Mouse (Mus musculus) hindbrain, embryonic 15.5 days (tissue): Measurements from ENCODE around the gene Tssk6. TPM values are rescaled to one million over a fixed set of nuclear protein-coding genes. Genes with fewer than 3 reads are reported as not detected.
A peak's percentile ranks its signal among the peaks of the same experiment; 100 is the strongest.

Experiments
- ATAC-seq: fragments of 200-750 bp; cut with Nextera tagmentation; 2 replicates; pipeline ENCODE4 v1.8.0; 2017; ENCODE audit warnings: low read depth, moderate number of reproducible peaks, moderate TSS enrichment; ENCODE audit not compliant: low FRiP score
- H3K27ac ChIP-seq: fragments of 300-500 bp; sonication (generic); replicated peaks from 2 replicates; pipeline ENCODE4 v1.5.1; 2015; ENCODE audit warnings: mild to moderate bottlenecking, inconsistent platforms
- H3K27me3 ChIP-seq: fragments of 300-500 bp; sonication (generic); 2 replicates; pipeline ENCODE4 v1.6.1; 2015; ENCODE audit warnings: control low read depth, inconsistent platforms
- H3K36me3 ChIP-seq: fragments of 300-500 bp; sonication (generic); 2 replicates; pipeline ENCODE4 v1.6.1; 2015; ENCODE audit warnings: control low read depth, inconsistent platforms
- H3K4me1 ChIP-seq: fragments of 300-500 bp; sonication (generic); replicated peaks from 2 replicates; pipeline ENCODE4 v1.6.1; 2015; ENCODE audit warnings: control low read depth, inconsistent platforms
- H3K4me2 ChIP-seq: fragments of 300-500 bp; sonication (generic); 2 replicates; pipeline ENCODE4 v1.6.1; 2015; ENCODE audit warnings: moderate library complexity, mild to moderate bottlenecking, inconsistent platforms
- H3K4me3 ChIP-seq: fragments of 300-500 bp; sonication (generic); 2 replicates; pipeline ENCODE4 v1.5.1; 2015; ENCODE audit warnings: mild to moderate bottlenecking, inconsistent platforms
- H3K9ac ChIP-seq: fragments of 300-500 bp; sonication (generic); 2 replicates; pipeline ENCODE4 v1.6.1; 2015; ENCODE audit warnings: inconsistent platforms
- H3K9me3 ChIP-seq: fragments of 300-500 bp; sonication (generic); 2 replicates; pipeline ENCODE4 v1.6.1; 2016; ENCODE audit warnings: control low read depth, inconsistent platforms
- WGBS: fragments of 180-500 bp; shearing (Covaris S2); methylation state at CpG from one replicate; pipeline ENCODE4 v1.1.7; 2015; 5-methylcytosine and 5-hydroxymethylcytosine counted together
- polyA plus RNA-seq: library from polyadenylated mRNA; unstranded; fragments of >200 nt; fragmentation: Nextera tagmentation; extraction: Ambion mirVana; gene quantifications from 2 replicates; pipeline ENCODE4 v1.2.1, GENCODE M21; 2015

Gene Tssk6
- 3.5 and 4.3 TPM in 2 replicates for polyA plus RNA-seq

DNA sequence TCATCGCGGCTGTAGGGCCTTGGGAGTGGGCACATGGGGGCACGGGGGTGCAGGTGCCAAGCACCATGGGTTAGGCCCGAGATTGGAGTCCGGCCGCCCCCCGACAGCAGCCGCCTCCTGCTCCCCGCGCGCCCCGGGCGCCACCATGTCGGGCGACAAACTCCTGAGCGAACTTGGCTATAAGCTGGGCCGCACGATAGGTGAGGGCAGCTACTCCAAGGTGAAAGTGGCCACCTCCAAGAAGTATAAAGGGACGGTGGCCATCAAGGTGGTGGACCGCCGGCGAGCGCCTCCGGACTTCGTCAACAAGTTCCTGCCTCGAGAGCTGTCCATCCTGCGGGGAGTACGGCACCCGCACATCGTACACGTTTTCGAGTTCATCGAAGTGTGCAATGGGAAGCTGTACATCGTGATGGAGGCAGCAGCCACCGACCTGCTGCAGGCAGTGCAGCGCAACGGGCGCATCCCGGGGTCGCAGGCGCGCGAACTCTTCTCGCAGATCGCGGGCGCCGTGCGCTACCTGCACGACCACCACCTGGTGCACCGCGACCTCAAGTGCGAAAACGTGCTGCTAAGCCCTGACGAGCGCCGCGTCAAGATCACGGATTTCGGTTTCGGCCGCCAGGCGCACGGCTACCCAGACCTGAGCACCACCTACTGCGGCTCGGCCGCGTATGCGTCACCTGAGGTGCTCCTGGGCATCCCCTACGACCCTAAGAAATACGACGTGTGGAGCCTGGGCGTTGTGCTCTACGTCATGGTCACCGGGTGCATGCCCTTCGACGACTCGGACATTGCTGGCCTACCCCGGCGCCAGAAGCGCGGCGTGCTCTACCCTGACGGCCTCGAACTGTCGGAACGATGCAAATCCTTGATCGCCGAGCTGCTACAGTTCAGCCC lies at the start of gene Tssk6, which contains the start of the genes Ndufa13 and Yjefn3:
Gene Tssk6 (plus strand): TSS at position 22 of the 900 bp plus-strand sequence.
Gene Ndufa13 (minus strand): TSS at position 396 of the 900 bp plus-strand sequence.
Gene Yjefn3 (minus strand): TSS at position 550 of the 900 bp plus-strand sequence.
- peaks cover 54% of the 10 kb centered on the region for H3K4me1 ChIP-seq

DNA sequence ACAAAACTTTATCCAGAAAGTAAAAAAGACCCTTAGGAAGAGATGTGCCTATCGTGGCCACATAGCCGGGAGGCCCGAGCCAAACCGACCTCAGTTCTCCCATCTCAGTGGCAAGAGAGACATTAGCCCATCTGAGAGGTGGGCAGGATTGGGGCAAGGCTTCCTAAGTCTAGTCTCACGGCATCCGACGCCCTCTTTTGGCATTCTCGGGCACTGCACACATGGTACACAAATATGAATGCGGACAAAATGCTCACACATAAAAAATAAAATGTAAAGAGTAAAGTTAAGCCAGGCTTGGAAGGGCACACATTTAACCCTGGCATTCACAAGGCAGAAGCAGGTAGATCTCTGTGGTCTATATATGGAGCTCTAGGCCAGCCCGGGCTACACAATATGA lies 48.1 kb upstream of the Tssk6 start:
- H3K4me1 ChIP-seq: no peaks in the 10 kb centered on the region
- 0 out of 2 replicates have a peak, but pooled peaks cover 3% of the 10 kb centered on the region for H3K36me3 ChIP-seq
- WGBS: 95% methylated on average over 10 of the region's 10 CpGs
- H3K27ac ChIP-seq: no peak overlapping the region
- H3K9ac ChIP-seq: no peak overlapping the region
- no peaks in the 10 kb centered on the region for H3K27me3 ChIP-seq
- H3K4me3 ChIP-seq: no peak overlapping the region
- H3K9me3 ChIP-seq: no peaks in the 10 kb centered on the region
- no peak overlapping the region for H3K4me2 ChIP-seq
- no peak for ATAC-seq

More for the DNA sequence above, at the start of gene Tssk6, which contains the start of the genes Ndufa13 and Yjefn3:
- peak within 1 kb of the TSS; percentile 79 for H3K4me2 ChIP-seq
- peak within 1 kb of the TSS; percentile 78 for H3K9ac ChIP-seq
- ATAC-seq: peak; percentile 3; the same call in 1 of the 2 replicates
- peak within 1 kb of the TSS; percentile 86 for H3K4me3 ChIP-seq
- H3K27ac ChIP-seq: peak within 1 kb of the TSS; percentile 94
- H3K9me3 ChIP-seq: no peaks in the 10 kb centered on the region
- no peaks in the 10 kb centered on the region for H3K36me3 ChIP-seq
- H3K27me3 ChIP-seq: no peaks in the 10 kb centered on the region
- WGBS: 4% methylated on average over 89 of the region's 89 CpGs

DNA sequence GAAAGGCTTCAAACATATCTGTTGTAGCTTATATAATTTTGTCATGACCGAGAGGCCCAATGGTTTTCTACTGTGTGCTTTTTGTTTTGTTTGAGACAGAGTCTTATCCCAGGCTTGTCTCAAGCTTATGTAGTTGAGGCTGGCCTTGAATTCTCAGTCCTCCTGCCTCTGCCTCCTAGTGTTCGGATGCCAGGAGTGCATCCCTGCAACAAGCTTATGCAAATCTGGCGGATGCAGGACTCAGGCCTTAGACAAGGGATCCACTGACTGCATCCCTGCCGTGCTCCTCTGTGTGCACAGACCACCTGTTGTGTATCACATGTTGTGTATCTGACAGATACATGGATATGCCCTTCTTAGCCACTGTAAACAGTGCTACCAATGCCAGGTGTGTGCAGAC lies 41.2 kb upstream of the Tssk6 start:
- no peak overlapping the region for H3K9ac ChIP-seq
- 63% methylated on average over 4 of the region's 4 CpGs for WGBS
- no peak for ATAC-seq

DNA sequence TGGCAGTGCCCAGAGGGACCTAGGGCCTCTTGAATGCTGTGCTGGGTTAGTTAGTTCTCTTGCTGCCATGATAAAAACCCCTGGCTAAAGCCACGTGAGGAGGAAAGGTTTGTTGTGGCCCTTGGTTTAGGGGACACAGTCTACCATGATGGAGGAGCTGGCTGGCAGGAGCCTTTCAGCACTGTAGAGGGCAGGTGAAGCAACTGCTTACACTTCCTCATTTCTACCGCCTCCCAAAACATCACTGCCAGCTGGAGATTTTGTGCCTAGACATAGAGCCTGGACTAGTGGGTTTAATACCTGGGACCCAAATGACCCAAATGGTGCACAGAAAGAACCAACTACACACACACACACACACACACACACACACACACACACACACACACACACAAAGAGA lies 40.7 kb upstream of the Tssk6 start:
- no peak overlapping the region for H3K4me3 ChIP-seq
- no peak for ATAC-seq
- H3K4me1 ChIP-seq: no peaks in the 10 kb centered on the region
- no peak overlapping the region for H3K9ac ChIP-seq
- no peak overlapping the region for H3K27ac ChIP-seq
- no peak overlapping the region for H3K4me2 ChIP-seq
- H3K9me3 ChIP-seq: no peaks in the 10 kb centered on the region
- 75% methylated on average over 2 of the region's 2 CpGs for WGBS
- no peaks in the 10 kb centered on the region for H3K27me3 ChIP-seq
- peaks cover 9% of the 10 kb centered on the region; the same call in 1 of the 2 replicates for H3K36me3 ChIP-seq

More for the DNA sequence above, 41.2 kb upstream of the Tssk6 start:
- H3K27me3 ChIP-seq: no peaks in the 10 kb centered on the region
- H3K4me1 ChIP-seq: no peaks in the 10 kb centered on the region
- H3K4me2 ChIP-seq: no peak overlapping the region
- H3K36me3 ChIP-seq: peaks cover 9% of the 10 kb centered on the region; the same call in 1 of the 2 replicates
- H3K27ac ChIP-seq: no peak overlapping the region
- no peak overlapping the region for H3K4me3 ChIP-seq
- no peaks in the 10 kb centered on the region for H3K9me3 ChIP-seq

DNA sequence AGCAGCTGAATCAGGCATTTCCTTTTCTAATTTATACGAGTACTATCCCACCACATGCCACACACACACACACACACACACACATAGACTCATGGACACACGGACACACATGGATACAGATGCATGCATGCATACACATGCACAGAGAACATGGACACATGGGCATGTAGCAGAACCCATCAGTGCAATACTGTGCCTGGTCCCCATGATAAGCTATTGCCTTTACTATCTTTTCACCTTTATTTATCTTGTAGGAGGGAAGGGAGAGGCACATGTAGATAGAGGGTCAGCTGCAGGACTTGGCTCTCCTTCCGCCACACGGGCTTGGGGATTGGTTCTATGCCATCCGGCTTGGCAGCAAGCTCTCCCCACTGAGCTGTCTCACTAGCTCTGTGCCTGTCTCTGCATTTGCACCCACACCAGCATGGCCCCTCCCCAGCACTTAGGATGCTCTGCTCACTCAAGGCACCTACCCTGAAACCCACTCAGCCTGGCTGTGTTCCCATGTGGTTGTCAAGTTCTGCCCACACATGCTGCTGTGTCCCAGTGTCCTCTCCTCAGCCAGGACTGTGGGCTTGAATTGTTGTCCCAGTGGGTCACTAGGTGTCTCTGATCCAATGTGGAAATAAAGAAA lies 38.5 kb upstream of the Tssk6 start:
- Histone ChIP-seq H3K9ac (no peak overlapping the region), H3K4me1 (no peaks in the 10 kb centered on the region), H3K36me3 (peaks cover 9% of the 10 kb centered on the region; the same call in 1 of the 2 replicates), H3K27me3 (no peaks in the 10 kb centered on the region), H3K4me2 (no peak overlapping the region), H3K9me3 (no peaks in the 10 kb centered on the region), H3K4me3 (no peak overlapping the region), H3K27ac (no peak overlapping the region)
- 92% methylated on average over 5 of the region's 5 CpGs for WGBS
- no peak for ATAC-seq

DNA sequence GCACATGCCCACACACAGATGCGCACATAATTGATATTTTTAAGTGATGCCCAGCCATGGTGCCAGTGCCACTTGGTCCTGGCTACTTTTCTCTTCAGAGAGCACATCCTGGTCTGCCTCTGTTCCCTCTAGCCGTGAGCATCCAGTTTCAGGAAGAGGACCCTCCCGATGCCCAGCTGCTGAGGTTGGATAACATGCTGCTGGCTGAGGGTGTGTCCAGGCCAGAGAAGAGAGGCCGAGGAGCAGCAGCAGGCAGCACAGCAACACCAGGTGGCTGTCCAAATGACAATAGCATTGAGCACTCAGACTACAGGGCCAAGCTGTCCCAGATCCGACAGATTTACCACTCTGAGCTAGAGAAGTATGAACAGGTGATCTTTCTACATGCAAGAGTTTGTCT lies 37.8 kb upstream of the Tssk6 start:
- no peaks in the 10 kb centered on the region for H3K27me3 ChIP-seq
- no peak for ATAC-seq
- H3K9me3 ChIP-seq: no peaks in the 10 kb centered on the region
- H3K4me1 ChIP-seq: no peaks in the 10 kb centered on the region
- no peak overlapping the region for H3K9ac ChIP-seq
- H3K27ac ChIP-seq: no peak overlapping the region
- no peak overlapping the region for H3K4me3 ChIP-seq
- peaks cover 9% of the 10 kb centered on the region; the same call in 1 of the 2 replicates for H3K36me3 ChIP-seq
- H3K4me2 ChIP-seq: no peak overlapping the region
- WGBS: 80% methylated on average over 5 of the region's 5 CpGs

DNA sequence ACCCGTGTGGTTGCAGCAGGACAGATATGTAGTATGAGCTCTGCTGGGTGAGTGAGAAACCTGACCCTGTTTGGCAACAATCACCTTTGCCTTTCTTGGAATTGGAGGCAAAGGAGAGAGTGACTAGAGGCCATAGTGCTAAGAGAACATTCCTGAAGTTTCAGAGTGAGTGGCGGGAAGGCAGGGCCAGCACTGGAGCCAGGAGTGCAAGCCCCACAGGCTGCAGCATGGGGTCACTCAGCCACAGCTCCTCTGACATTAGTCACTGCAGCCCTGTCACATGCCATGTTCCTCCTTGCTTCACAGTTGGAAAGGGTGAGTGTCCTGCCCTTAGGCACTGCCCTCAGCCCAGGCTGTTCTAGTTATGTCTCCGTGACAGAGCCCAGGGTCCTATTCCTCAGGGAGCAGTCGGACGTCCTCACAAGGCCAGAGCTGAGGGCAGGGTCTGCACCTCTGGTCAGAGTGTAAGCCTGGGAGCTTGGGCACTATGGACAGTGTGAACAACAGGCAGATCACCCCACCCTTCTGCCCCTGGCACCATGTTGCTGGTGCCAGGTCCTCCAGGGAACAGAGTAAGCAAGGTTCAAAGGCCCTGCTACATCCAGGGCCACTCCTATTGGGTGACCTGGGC lies 34.2 kb upstream of the Tssk6 start:
- ATAC-seq: no peak
- WGBS: 80% methylated on average over 5 of the region's 5 CpGs

DNA sequence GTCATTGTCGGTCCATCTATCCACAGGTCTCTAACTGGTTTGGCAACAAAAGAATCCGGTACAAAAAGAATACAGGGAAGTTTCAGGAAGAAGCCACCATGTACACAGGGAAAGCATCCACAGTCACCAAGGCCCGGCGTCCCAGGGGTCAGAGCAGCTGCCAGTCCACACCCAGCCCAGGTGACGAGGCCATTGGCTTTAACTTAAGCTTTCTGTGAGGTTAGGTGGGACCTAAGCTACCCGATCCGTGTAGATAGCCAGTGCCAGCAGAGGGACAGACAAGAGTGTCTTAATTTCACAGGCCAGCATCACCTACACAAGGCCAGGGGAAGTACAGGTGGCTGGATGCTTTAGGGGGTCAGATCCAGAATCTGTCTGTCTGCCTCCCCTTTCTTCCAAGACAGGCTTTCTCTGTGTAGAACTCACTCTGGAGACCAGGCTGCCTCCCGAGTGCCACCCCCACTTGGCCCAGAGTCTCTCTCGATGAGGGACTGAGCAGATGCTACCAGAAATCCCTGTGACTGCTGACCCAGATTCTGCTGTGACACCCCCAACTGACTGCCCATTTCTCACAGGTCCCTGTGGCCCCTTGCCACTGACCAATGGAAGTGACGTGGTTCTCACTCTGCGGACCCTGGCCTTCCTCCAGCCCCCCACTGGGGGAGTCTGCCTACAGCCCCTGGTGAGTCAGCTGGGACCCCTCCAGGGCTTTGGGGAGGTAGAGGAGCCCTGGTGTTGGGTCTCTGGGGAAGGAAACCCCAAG lies 31.8 kb upstream of the Tssk6 start:
- WGBS: 90% methylated on average over 11 of the region's 11 CpGs
- H3K4me3 ChIP-seq: no peak overlapping the region
- no peaks in the 10 kb centered on the region for H3K4me1 ChIP-seq
- no peak for ATAC-seq
- H3K27me3 ChIP-seq: no peaks in the 10 kb centered on the region
- no peaks in the 10 kb centered on the region for H3K9me3 ChIP-seq
- H3K36me3 ChIP-seq: no peaks in the 10 kb centered on the region
- no peak overlapping the region for H3K27ac ChIP-seq
- no peak overlapping the region for H3K4me2 ChIP-seq
- no peak overlapping the region for H3K9ac ChIP-seq

More for the DNA sequence above, 34.2 kb upstream of the Tssk6 start:
- H3K9ac ChIP-seq: no peak overlapping the region
- H3K4me3 ChIP-seq: no peak overlapping the region
- H3K27ac ChIP-seq: no peak overlapping the region
- no peaks in the 10 kb centered on the region for H3K36me3 ChIP-seq
- no peaks in the 10 kb centered on the region for H3K27me3 ChIP-seq
- H3K9me3 ChIP-seq: no peaks in the 10 kb centered on the region
- no peak overlapping the region for H3K4me2 ChIP-seq
- H3K4me1 ChIP-seq: no peaks in the 10 kb centered on the region

DNA sequence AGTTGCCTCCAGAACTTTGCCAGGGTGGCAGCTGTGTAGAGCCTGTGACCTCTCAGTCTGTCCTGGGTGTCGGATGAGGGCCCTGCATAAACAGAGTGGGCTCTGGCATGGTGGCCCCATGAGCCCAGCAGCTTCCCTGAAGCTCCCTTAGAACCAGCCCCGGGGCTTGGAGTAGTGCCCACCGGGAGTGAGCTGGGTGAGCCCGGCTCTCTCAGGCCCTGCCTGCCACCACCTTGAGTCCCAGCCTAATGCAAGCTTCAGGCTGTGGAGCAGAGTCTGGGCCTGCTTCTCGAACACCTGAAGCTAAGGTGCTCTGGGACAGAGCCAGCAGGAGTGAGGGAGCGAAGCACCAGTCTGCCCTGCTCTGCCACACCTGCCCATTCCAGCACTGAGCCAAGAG lies 31.1 kb upstream of the Tssk6 start:
- ATAC-seq: no peak
- no peaks in the 10 kb centered on the region for H3K4me1 ChIP-seq
- WGBS: 95% methylated on average over 4 of the region's 6 CpGs
- H3K4me3 ChIP-seq: no peak overlapping the region
- no peak overlapping the region for H3K9ac ChIP-seq
- no peak overlapping the region for H3K27ac ChIP-seq
- no peaks in the 10 kb centered on the region for H3K27me3 ChIP-seq
- H3K9me3 ChIP-seq: no peaks in the 10 kb centered on the region
- no peak overlapping the region for H3K4me2 ChIP-seq
- H3K36me3 ChIP-seq: no peaks in the 10 kb centered on the region

DNA sequence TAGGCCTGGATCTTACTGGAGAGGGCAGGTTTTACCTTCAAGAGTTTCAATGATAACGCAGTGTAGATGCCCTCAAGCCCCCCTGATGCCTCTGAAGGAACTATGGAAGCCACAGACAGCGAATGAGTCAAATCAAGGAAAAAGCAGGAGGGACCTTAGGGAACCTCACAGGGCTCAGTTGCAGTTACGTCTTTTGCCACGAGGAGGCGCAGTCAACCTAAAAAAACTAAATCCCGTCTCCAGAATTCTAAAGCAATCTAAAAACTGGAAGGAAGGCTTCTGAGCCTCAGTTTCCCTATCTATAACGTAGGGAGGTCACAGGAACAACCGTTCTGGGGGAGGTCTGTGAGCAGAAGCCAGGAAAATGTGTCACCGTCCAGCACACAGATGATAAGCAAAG lies 27.8 kb upstream of the Tssk6 start:
- no peaks in the 10 kb centered on the region for H3K9me3 ChIP-seq
- WGBS: 14% methylated on average over 9 of the region's 9 CpGs
- H3K4me1 ChIP-seq: no peaks in the 10 kb centered on the region
- no peak for ATAC-seq
- no peak overlapping the region for H3K4me3 ChIP-seq
- H3K27ac ChIP-seq: no peak overlapping the region
- no peak overlapping the region for H3K9ac ChIP-seq
- H3K27me3 ChIP-seq: peaks cover 2% of the 10 kb centered on the region
- no peaks in the 10 kb centered on the region for H3K36me3 ChIP-seq
- H3K4me2 ChIP-seq: no peak overlapping the region

DNA sequence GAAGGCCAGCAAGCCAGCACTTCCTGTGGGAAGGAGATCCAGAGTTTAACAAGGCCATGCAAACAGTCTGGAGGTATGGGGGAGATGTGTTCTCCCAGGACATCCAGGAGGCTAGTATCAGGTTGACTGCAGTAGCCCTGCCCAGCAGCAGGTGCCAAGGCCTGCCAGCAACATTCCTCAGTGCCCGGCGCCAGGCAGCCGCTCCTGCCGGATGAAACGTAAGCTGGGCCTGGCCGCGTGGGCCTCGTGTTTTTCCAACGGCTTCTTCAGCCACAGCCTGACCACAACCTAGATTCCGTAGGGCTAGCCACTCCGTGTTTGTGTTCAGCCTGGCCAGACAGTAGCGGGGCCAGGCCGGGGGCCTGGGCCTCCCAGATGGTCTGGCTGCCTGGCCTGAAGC lies 27.3 kb upstream of the Tssk6 start:
- no peak for ATAC-seq
- 89% methylated on average over 13 of the region's 13 CpGs for WGBS
- Histone ChIP-seq H3K9ac (no peak overlapping the region), H3K9me3 (no peaks in the 10 kb centered on the region), H3K36me3 (no peaks in the 10 kb centered on the region), H3K27me3 (peaks cover 7% of the 10 kb centered on the region), H3K27ac (no peak overlapping the region), H3K4me3 (no peak overlapping the region), H3K4me1 (no peaks in the 10 kb centered on the region), H3K4me2 (no peak overlapping the region)
